Mouse (Mus musculus): ENCODE measurements around the gene Keap1. TPM values are rescaled to one million over a fixed set of nuclear protein-coding genes. Genes with fewer than 3 reads are reported as not detected.
"Not testable (repeated sequence)": the region's sequence is repeated elsewhere in the genome, so short reads cannot be mapped to it uniquely, and the experiment has no call there.

Keap1 gene
- total RNA-seq, 2 experiments from 2014 or later = 53.6 to 55.2 TPM

GRCm38 (mm10) chr9:21237368-21238003, 1.7 kb downstream of the Keap1 start:
- no peak for DNase-seq
- intact Hi-C loops (cut with DNase I; ENCODE audit: low total_unique reads) = no loop called here

GRCm38 (mm10) chr9:21236991-21237367, 2.2 kb downstream of the Keap1 start:
- DNase-seq = no peak
- intact Hi-C loops (cut with DNase I; ENCODE audit: low total_unique reads) = no loop called here

- intact Hi-C loops (cut with DNase I; ENCODE audit: low total_unique reads) = no loop called here
- DNase-seq = no peak
Observed at GRCm38 (mm10) chr9:21235341-21235740, 3.8 kb downstream of the Keap1 start.

GRCm38 (mm10) chr9:21233805-21234204, 5.4 kb downstream of the Keap1 start:
- DNase-seq = no peak
- intact Hi-C loops (cut with DNase I; ENCODE audit: low total_unique reads) = no loop called here

GRCm38 (mm10) chr9:21233366-21233765, 5.8 kb downstream of the Keap1 start:
- intact Hi-C loops (cut with DNase I; ENCODE audit: low total_unique reads) = no loop called here
- no peak for DNase-seq

- DNase-seq = no peak
- intact Hi-C loops (cut with DNase I; ENCODE audit: low total_unique reads) = no loop called here
Observed at GRCm38 (mm10) chr9:21232867-21233266, 6.3 kb downstream of the Keap1 start.

- intact Hi-C loops (cut with DNase I; ENCODE audit: low total_unique reads) = no loop called here
- DNase-seq = no peak
Observed at GRCm38 (mm10) chr9:21231551-21231950, 7.6 kb downstream of the Keap1 start.

- DNase-seq = no peak
- intact Hi-C loops (cut with DNase I; ENCODE audit: low total_unique reads) = no loop called here
Observed at GRCm38 (mm10) chr9:21227342-21227741, 11.8 kb downstream of the Keap1 start.

GRCm38 (mm10) chr9:21225415-21225758, 13.8 kb downstream of the Keap1 start:
- intact Hi-C loops (cut with DNase I; ENCODE audit: low total_unique reads) = no loop called here
- no peak for DNase-seq

GRCm38 (mm10) chr9:21224576-21225414, 14.4 kb downstream of the Keap1 start:
- DNase-seq = no peak
- intact Hi-C loops (cut with DNase I; ENCODE audit: low total_unique reads) = no loop called here

- intact Hi-C loops (cut with DNase I; ENCODE audit: low total_unique reads) = no loop called here
Observed at GRCm38 (mm10) chr9:21223906-21224305, 15.3 kb downstream of the Keap1 start.

GRCm38 (mm10) chr9:21223490-21223889, 15.7 kb downstream of the Keap1 start:
- DNase-seq; intact Hi-C loops (cut with DNase I; ENCODE audit: low total_unique reads): not testable (repeated sequence)

More at GRCm38 (mm10) chr9:21223906-21224305, 15.3 kb downstream of the Keap1 start:
- DNase-seq = no peak

GRCm38 (mm10) chr9:21221383-21221929, 17.7 kb downstream of the Keap1 start:
- intact Hi-C loops (cut with DNase I; ENCODE audit: low total_unique reads) = no loop called here

GRCm38 (mm10) chr9:21220490-21221382, 18.4 kb downstream of the Keap1 start:
- peak; percentile 84 for DNase-seq
- intact Hi-C loops (cut with DNase I; ENCODE audit: low total_unique reads) = no loop called here

More at GRCm38 (mm10) chr9:21221383-21221929, 17.7 kb downstream of the Keap1 start:
- DNase-seq = no peak

GRCm38 (mm10) chr9:21219820-21220219, 19.3 kb downstream of the Keap1 start:
- DNase-seq = no peak
- intact Hi-C loops (cut with DNase I; ENCODE audit: low total_unique reads) = no loop called here

GRCm38 (mm10) chr9:21216050-21216841, 22.9 kb downstream of the Keap1 start:
- DNase-seq = no peak
- intact Hi-C loops (cut with DNase I; ENCODE audit: low total_unique reads) = no loop called here

GRCm38 (mm10) chr9:21213617-21214190, 25.5 kb downstream of the Keap1 start:
- no peak for DNase-seq
- intact Hi-C loops (cut with DNase I; ENCODE audit: low total_unique reads) = no loop called here

- intact Hi-C loops (cut with DNase I; ENCODE audit: low total_unique reads) = no loop called here
Observed at GRCm38 (mm10) chr9:21211624-21212023, 27.5 kb downstream of the Keap1 start.

GRCm38 (mm10) chr9:21210821-21211220, 28.3 kb downstream of the Keap1 start:
- intact Hi-C loops (cut with DNase I; ENCODE audit: low total_unique reads) = no loop called here

More at GRCm38 (mm10) chr9:21211624-21212023, 27.5 kb downstream of the Keap1 start:
- no peak for DNase-seq

More at GRCm38 (mm10) chr9:21210821-21211220, 28.3 kb downstream of the Keap1 start:
- DNase-seq = no peak
